Mouse (Mus musculus): ENCODE measurements around the gene Pi4ka. TPM values are rescaled to one million over a fixed set of nuclear protein-coding genes. Genes with fewer than 3 reads are reported as not detected.

Pi4ka gene
- polyA plus RNA-seq, 1 experiment from 2014 or later = 32.7 TPM

GRCm38 (mm10) chr16:17345141-17345812, 60.8 kb downstream of the Pi4ka start:
- peak overlapping the region; percentile 57 for H3K27ac ChIP-seq (ENCODE audit: low read length)

GRCm38 (mm10) chr16:17341847-17342246, 64.3 kb downstream of the Pi4ka start:
- no peak overlapping the region for H3K27ac ChIP-seq (ENCODE audit: low read length)
- 84% methylated on average over 4 of the region's 4 CpGs for WGBS
- no peak overlapping the region for H3K4me2 ChIP-seq (ENCODE audit: low read depth, low read length)
- H3K4me1 ChIP-seq (ENCODE audit: control insufficient read depth, insufficient read depth, low read length) = no peaks in the 10 kb centered on the region
- H3K9ac ChIP-seq (ENCODE audit: low read length) = no peak overlapping the region
- H3K27me3 ChIP-seq (ENCODE audit: control insufficient read depth, insufficient read depth, low read length) = no peaks in the 10 kb centered on the region
- H3K4me3 ChIP-seq (replicated peaks; ENCODE audit: low read length) = no peak overlapping the region
- H3K36me3 ChIP-seq (ENCODE audit: control insufficient read depth, insufficient read depth, low read length) = no peaks in the 10 kb centered on the region
- no peaks in the 10 kb centered on the region for H3K9me3 ChIP-seq (replicated peaks; ENCODE audit: control insufficient read depth, low read length)
- no peak for ATAC-seq (ENCODE audit: insufficient read depth, low FRiP score)

More at GRCm38 (mm10) chr16:17345141-17345812, 60.8 kb downstream of the Pi4ka start:
- H3K36me3 ChIP-seq (ENCODE audit: control insufficient read depth, insufficient read depth, low read length) = no peaks in the 10 kb centered on the region
- H3K4me3 ChIP-seq (replicated peaks; ENCODE audit: low read length) = no peak overlapping the region
- H3K4me1 ChIP-seq (ENCODE audit: control insufficient read depth, insufficient read depth, low read length) = no peaks in the 10 kb centered on the region
- H3K9ac ChIP-seq (ENCODE audit: low read length) = no peak overlapping the region
- ATAC-seq (ENCODE audit: insufficient read depth, low FRiP score) = peak; percentile 76; the same call in 1 of the 2 replicates
- H3K9me3 ChIP-seq (replicated peaks; ENCODE audit: control insufficient read depth, low read length) = no peaks in the 10 kb centered on the region
- no peaks in the 10 kb centered on the region for H3K27me3 ChIP-seq (ENCODE audit: control insufficient read depth, insufficient read depth, low read length)
- H3K4me2 ChIP-seq (ENCODE audit: low read depth, low read length) = no peak overlapping the region
- WGBS = 62% methylated on average over 8 of the region's 8 CpGs

GRCm38 (mm10) chr16:17340705-17341104, 65.4 kb downstream of the Pi4ka start:
- no peak for ATAC-seq (ENCODE audit: insufficient read depth, low FRiP score)
- Histone ChIP-seq H3K27me3 (ENCODE audit: control insufficient read depth, insufficient read depth, low read length) (no peaks in the 10 kb centered on the region), H3K36me3 (ENCODE audit: control insufficient read depth, insufficient read depth, low read length) (no peaks in the 10 kb centered on the region), H3K4me2 (ENCODE audit: low read depth, low read length) (no peak overlapping the region), H3K4me3 (replicated peaks; ENCODE audit: low read length) (no peak overlapping the region), H3K9ac (ENCODE audit: low read length) (no peak overlapping the region), H3K27ac (ENCODE audit: low read length) (no peak overlapping the region), H3K9me3 (replicated peaks; ENCODE audit: control insufficient read depth, low read length) (no peaks in the 10 kb centered on the region), H3K4me1 (ENCODE audit: control insufficient read depth, insufficient read depth, low read length) (no peaks in the 10 kb centered on the region)
- WGBS = 73% methylated on average over 2 of the region's 2 CpGs

- Histone ChIP-seq H3K9me3 (replicated peaks; ENCODE audit: control insufficient read depth, low read length) (no peaks in the 10 kb centered on the region), H3K4me1 (ENCODE audit: control insufficient read depth, insufficient read depth, low read length) (no peaks in the 10 kb centered on the region), H3K36me3 (ENCODE audit: control insufficient read depth, insufficient read depth, low read length) (no peaks in the 10 kb centered on the region), H3K27ac (ENCODE audit: low read length) (no peak overlapping the region), H3K4me3 (replicated peaks; ENCODE audit: low read length) (no peak overlapping the region), H3K9ac (ENCODE audit: low read length) (no peak overlapping the region), H3K27me3 (ENCODE audit: control insufficient read depth, insufficient read depth, low read length) (no peaks in the 10 kb centered on the region), H3K4me2 (ENCODE audit: low read depth, low read length) (no peak overlapping the region)
- 83% methylated on average over 7 of the region's 7 CpGs for WGBS
- no peak for ATAC-seq (ENCODE audit: insufficient read depth, low FRiP score)
These were observed 66.4 kb downstream of the Pi4ka start for GRCm38 (mm10) chr16:17339701-17340100.

- Histone ChIP-seq H3K27ac (ENCODE audit: low read length) (no peak overlapping the region), H3K9me3 (replicated peaks; ENCODE audit: control insufficient read depth, low read length) (no peaks in the 10 kb centered on the region), H3K4me1 (ENCODE audit: control insufficient read depth, insufficient read depth, low read length) (no peaks in the 10 kb centered on the region), H3K36me3 (ENCODE audit: control insufficient read depth, insufficient read depth, low read length) (no peaks in the 10 kb centered on the region), H3K27me3 (ENCODE audit: control insufficient read depth, insufficient read depth, low read length) (no peaks in the 10 kb centered on the region), H3K4me2 (ENCODE audit: low read depth, low read length) (no peak overlapping the region), H3K9ac (ENCODE audit: low read length) (no peak overlapping the region), H3K4me3 (replicated peaks; ENCODE audit: low read length) (no peak overlapping the region)
- ATAC-seq (ENCODE audit: insufficient read depth, low FRiP score) = no peak
- WGBS = 79% methylated on average over 1 of the region's 1 CpGs
These were observed 70.0 kb downstream of the Pi4ka start for GRCm38 (mm10) chr16:17336089-17336488.

- Histone ChIP-seq H3K9ac (ENCODE audit: low read length) (no peak overlapping the region), H3K27me3 (ENCODE audit: control insufficient read depth, insufficient read depth, low read length) (no peaks in the 10 kb centered on the region), H3K4me1 (ENCODE audit: control insufficient read depth, insufficient read depth, low read length) (no peaks in the 10 kb centered on the region), H3K27ac (ENCODE audit: low read length) (peak overlapping the region; percentile 40; the same call in 1 of the 2 replicates), H3K36me3 (ENCODE audit: control insufficient read depth, insufficient read depth, low read length) (no peaks in the 10 kb centered on the region), H3K4me3 (replicated peaks; ENCODE audit: low read length) (no peak overlapping the region), H3K4me2 (ENCODE audit: low read depth, low read length) (no peak overlapping the region), H3K9me3 (replicated peaks; ENCODE audit: control insufficient read depth, low read length) (no peaks in the 10 kb centered on the region)
- peak; percentile 56; the same call in 1 of the 2 replicates for ATAC-seq (ENCODE audit: insufficient read depth, low FRiP score)
These were observed 71.5 kb downstream of the Pi4ka start for GRCm38 (mm10) chr16:17334574-17334973.

- no peak overlapping the region for H3K9ac ChIP-seq (ENCODE audit: low read length)
- no peak overlapping the region for H3K27ac ChIP-seq (ENCODE audit: low read length)
- H3K4me3 ChIP-seq (replicated peaks; ENCODE audit: low read length) = no peak overlapping the region
- no peak for ATAC-seq (ENCODE audit: insufficient read depth, low FRiP score)
- no peaks in the 10 kb centered on the region for H3K9me3 ChIP-seq (replicated peaks; ENCODE audit: control insufficient read depth, low read length)
- 88% methylated on average over 5 of the region's 5 CpGs for WGBS
- H3K27me3 ChIP-seq (ENCODE audit: control insufficient read depth, insufficient read depth, low read length) = no peaks in the 10 kb centered on the region
- H3K4me2 ChIP-seq (ENCODE audit: low read depth, low read length) = no peak overlapping the region
- no peaks in the 10 kb centered on the region for H3K36me3 ChIP-seq (ENCODE audit: control insufficient read depth, insufficient read depth, low read length)
- H3K4me1 ChIP-seq (ENCODE audit: control insufficient read depth, insufficient read depth, low read length) = no peaks in the 10 kb centered on the region
These were observed 74.3 kb downstream of the Pi4ka start for GRCm38 (mm10) chr16:17331855-17332254.

- H3K4me3 ChIP-seq (replicated peaks; ENCODE audit: low read length) = no peak within 1 kb of the TSS
- H3K4me1 ChIP-seq (ENCODE audit: control insufficient read depth, insufficient read depth, low read length) = no peaks in the 10 kb centered on the region
- no peaks in the 10 kb centered on the region for H3K27me3 ChIP-seq (ENCODE audit: control insufficient read depth, insufficient read depth, low read length)
- no peak within 1 kb of the TSS for H3K9ac ChIP-seq (ENCODE audit: low read length)
- no peak within 1 kb of the TSS; the same call in 1 of the 2 replicates for H3K27ac ChIP-seq (ENCODE audit: low read length)
- no peak within 1 kb of the TSS for H3K4me2 ChIP-seq (ENCODE audit: low read depth, low read length)
- 70% methylated on average over 2 of the region's 2 CpGs for WGBS
- no peaks in the 10 kb centered on the region for H3K36me3 ChIP-seq (ENCODE audit: control insufficient read depth, insufficient read depth, low read length)
- H3K9me3 ChIP-seq (replicated peaks; ENCODE audit: control insufficient read depth, low read length) = no peaks in the 10 kb centered on the region
- ATAC-seq (ENCODE audit: insufficient read depth, low FRiP score) = no peak
These were observed 75.0 kb downstream of the Pi4ka start, which contains the start of gene Serpind1 for GRCm38 (mm10) chr16:17331116-17331515. Gene Serpind1, plus strand, starts transcription at chr16:17331371.

- no peaks in the 10 kb centered on the region for H3K27me3 ChIP-seq (ENCODE audit: control insufficient read depth, insufficient read depth, low read length)
- H3K9me3 ChIP-seq (replicated peaks; ENCODE audit: control insufficient read depth, low read length) = no peaks in the 10 kb centered on the region
- no peaks in the 10 kb centered on the region for H3K4me1 ChIP-seq (ENCODE audit: control insufficient read depth, insufficient read depth, low read length)
- WGBS = 83% methylated on average over 1 of the region's 1 CpGs
- H3K4me3 ChIP-seq (replicated peaks; ENCODE audit: low read length) = no peak overlapping the region
- H3K36me3 ChIP-seq (ENCODE audit: control insufficient read depth, insufficient read depth, low read length) = no peaks in the 10 kb centered on the region; the same call in 1 of the 2 replicates
- no peak for ATAC-seq (ENCODE audit: insufficient read depth, low FRiP score)
- H3K4me2 ChIP-seq (ENCODE audit: low read depth, low read length) = no peak overlapping the region
- H3K9ac ChIP-seq (ENCODE audit: low read length) = no peak overlapping the region
- no peak overlapping the region for H3K27ac ChIP-seq (ENCODE audit: low read length)
These were observed 76.1 kb downstream of the Pi4ka start for GRCm38 (mm10) chr16:17329848-17330570.
